Mouse (Mus musculus): Measurements from ENCODE around the gene Fat2. TPM values are rescaled to one million over a fixed set of nuclear protein-coding genes. Genes with fewer than 3 reads are reported as not detected.

Fat2 gene
- total RNA-seq, 2 experiments from 2014 or later = 0.25 to 0.27 TPM

GRCm38 (mm10) chr11:55334063-55334462 is 2.3 kb downstream of the Fat2 start:
- DNase-seq (ENCODE audit: low spot score in 2 of 2) = no peak

- DNase-seq (ENCODE audit: low spot score in 2 of 2) = no peak
Observed at GRCm38 (mm10) chr11:55329868-55330772, 6.2 kb downstream of the Fat2 start.

GRCm38 (mm10) chr11:55327558-55328409 is 8.6 kb downstream of the Fat2 start:
- no peak for DNase-seq (ENCODE audit: low spot score in 2 of 2)

GRCm38 (mm10) chr11:55327111-55327510 is 9.3 kb downstream of the Fat2 start:
- DNase-seq (ENCODE audit: low spot score in 2 of 2) = no peak

GRCm38 (mm10) chr11:55326211-55326610 is 10.2 kb downstream of the Fat2 start:
- DNase-seq (ENCODE audit: low spot score in 2 of 2) = no peak

- peak; percentile 74 to 90 for DNase-seq (ENCODE audit: low spot score in 2 of 2)
Observed at GRCm38 (mm10) chr11:55323854-55324253, 12.5 kb downstream of the Fat2 start.

- DNase-seq (ENCODE audit: low spot score in 2 of 2) = no peak
Observed at GRCm38 (mm10) chr11:55320990-55321389, 15.4 kb downstream of the Fat2 start.

GRCm38 (mm10) chr11:55315966-55316365 is 20.4 kb downstream of the Fat2 start:
- no peak for DNase-seq (ENCODE audit: low spot score in 2 of 2)

- no peak for DNase-seq (ENCODE audit: low spot score in 2 of 2)
Observed at GRCm38 (mm10) chr11:55314704-55315047, 21.7 kb downstream of the Fat2 start.

GRCm38 (mm10) chr11:55313768-55314703 is 22.3 kb downstream of the Fat2 start:
- no peak for DNase-seq (ENCODE audit: low spot score in 2 of 2)

GRCm38 (mm10) chr11:55302350-55302749 is 34.0 kb downstream of the Fat2 start:
- DNase-seq (ENCODE audit: low spot score in 2 of 2) = no peak

- no peak for DNase-seq (ENCODE audit: low spot score in 2 of 2)
Observed at GRCm38 (mm10) chr11:55293179-55293578, 43.2 kb downstream of the Fat2 start.

GRCm38 (mm10) chr11:55291901-55292300 is 44.5 kb downstream of the Fat2 start:
- DNase-seq (ENCODE audit: low spot score in 2 of 2) = no peak

- DNase-seq (ENCODE audit: low spot score in 2 of 2) = no peak
Observed at GRCm38 (mm10) chr11:55289851-55290391, 46.4 kb downstream of the Fat2 start.

GRCm38 (mm10) chr11:55274756-55275155 is 61.6 kb downstream of the Fat2 start:
- DNase-seq (ENCODE audit: low spot score in 2 of 2) = peak in 1 of 2 experiments; percentile 11

- peak in 1 of 2 experiments; percentile 36 for DNase-seq (ENCODE audit: low spot score in 2 of 2)
Observed at GRCm38 (mm10) chr11:55268580-55268979, 67.8 kb downstream of the Fat2 start.

- peak in 1 of 2 experiments; percentile 29 for DNase-seq (ENCODE audit: low spot score in 2 of 2)
Observed at GRCm38 (mm10) chr11:55265647-55266046, 70.7 kb downstream of the Fat2 start.

- no peak for DNase-seq (ENCODE audit: low spot score in 2 of 2)
Observed at GRCm38 (mm10) chr11:55264318-55264717, 72.0 kb downstream of the Fat2 start.

- no peak for DNase-seq (ENCODE audit: low spot score in 2 of 2)
Observed at GRCm38 (mm10) chr11:55262000-55262399, 74.4 kb downstream of the Fat2 start.

- DNase-seq (ENCODE audit: low spot score in 2 of 2) = no peak
Observed at GRCm38 (mm10) chr11:55261105-55261504, 75.3 kb downstream of the Fat2 start.

- DNase-seq (ENCODE audit: low spot score in 2 of 2) = no peak
Observed at GRCm38 (mm10) chr11:55253391-55253790, 83.0 kb downstream of the Fat2 start.
